Mouse (Mus musculus) lung, embryonic 15.5 days (tissue): ENCODE measurements at regions not wholly inside any gene's neighbourhood (a gene's known extent, or its start where the extent isn't known, plus 50 kb on each side); places are given as distances from the start of the nearest gene placed in this dataset.

ENCODE experiments used
- ATAC-seq: fragments of 200-750 bp; cut with Nextera tagmentation; 2 replicates; pipeline ENCODE4 v1.8.0; 2017; ENCODE audit warnings: moderate number of reproducible peaks, borderline replicate concordance; ENCODE audit not compliant: low FRiP score, low TSS enrichment; ENCODE audit errors: extremely low read depth
- H3K27ac ChIP-seq: fragments of 300-500 bp; sonication (generic); 2 replicates; pipeline ENCODE4 v1.5.1; 2015; ENCODE audit warnings: moderate library complexity, mild to moderate bottlenecking, inconsistent platforms
- H3K27me3 ChIP-seq: fragments of 300-500 bp; sonication (generic); 2 replicates; pipeline ENCODE4 v1.6.1; 2015; ENCODE audit warnings: inconsistent platforms
- H3K36me3 ChIP-seq: fragments of 300-500 bp; sonication (generic); 2 replicates; pipeline ENCODE4 v1.6.1; 2015; ENCODE audit warnings: inconsistent platforms
- H3K4me1 ChIP-seq: fragments of 300-500 bp; sonication (generic); 2 replicates; pipeline ENCODE4 v1.6.1; 2015; ENCODE audit warnings: inconsistent platforms
- H3K4me2 ChIP-seq: fragments of 300-500 bp; sonication (generic); 2 replicates; pipeline ENCODE4 v1.6.1; 2015; ENCODE audit warnings: inconsistent platforms, mild to moderate bottlenecking, moderate library complexity
- H3K4me3 ChIP-seq: fragments of 300-500 bp; sonication (generic); 2 replicates; pipeline ENCODE4 v1.5.1; 2015; ENCODE audit warnings: mild to moderate bottlenecking, inconsistent platforms
- H3K9ac ChIP-seq: fragments of 300-500 bp; sonication (generic); 2 replicates; pipeline ENCODE4 v1.6.1; 2015; ENCODE audit warnings: inconsistent platforms
- H3K9me3 ChIP-seq: fragments of 300-500 bp; sonication (generic); 2 replicates; pipeline ENCODE4 v1.6.1; 2016; ENCODE audit warnings: inconsistent platforms
- WGBS: fragments of 180-500 bp; shearing (Covaris S2); methylation state at CpG from one replicate; pipeline ENCODE4 v1.1.7; 2015; 5-methylcytosine and 5-hydroxymethylcytosine counted together

- 82% methylated on average over 8 of the region's 8 CpGs for whole genome bisulfite sequencing
- H3K4me2 ChIP-seq = no peak overlapping the region
- no peaks in the 10 kb centered on the region for H3K36me3 ChIP-seq
- no peaks in the 10 kb centered on the region for H3K4me1 ChIP-seq
- H3K27me3 ChIP-seq = no peaks in the 10 kb centered on the region
- no peak overlapping the region for H3K4me3 ChIP-seq
- no peak overlapping the region for H3K9ac ChIP-seq
- H3K9me3 ChIP-seq = no peaks in the 10 kb centered on the region
- H3K27ac ChIP-seq = no peak overlapping the region
- ATAC-seq = no peak
These were observed 441.8 kb upstream of the Tmem132c start for GRCm38 (mm10) chr5:126799698-126800279.

- no peaks in the 10 kb centered on the region for H3K36me3 ChIP-seq
- H3K27ac ChIP-seq = no peak overlapping the region
- H3K4me1 ChIP-seq = no peaks in the 10 kb centered on the region
- H3K4me3 ChIP-seq = no peak overlapping the region
- no peaks in the 10 kb centered on the region for H3K9me3 ChIP-seq
- no peaks in the 10 kb centered on the region for H3K27me3 ChIP-seq
- no peak overlapping the region for H3K4me2 ChIP-seq
- ATAC-seq = no peak
- no peak overlapping the region for H3K9ac ChIP-seq
These were observed 435.0 kb upstream of the Tmem132c start for GRCm38 (mm10) chr5:126806656-126807055.

DNA sequence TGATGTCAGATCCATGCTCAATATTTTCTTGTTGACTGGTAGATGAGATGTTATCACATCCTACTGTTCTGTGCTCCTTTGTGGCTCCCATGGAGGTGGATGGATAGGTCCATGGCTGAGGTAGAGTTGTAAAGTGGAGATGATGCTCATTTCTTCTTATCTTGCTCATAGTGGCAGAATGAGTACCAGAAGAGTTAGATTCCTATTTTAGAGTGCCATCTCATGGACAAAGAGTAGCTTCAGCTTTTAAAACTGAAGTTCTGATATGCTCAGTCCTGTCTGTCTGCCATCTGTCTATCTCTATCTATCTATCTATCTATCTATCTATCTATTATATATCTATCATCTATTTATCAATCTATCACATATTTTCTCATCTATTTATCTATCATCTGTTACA lies 425.5 kb upstream of the Tmem132c start:
- Histone ChIP-seq H3K27me3 (no peaks in the 10 kb centered on the region), H3K36me3 (no peaks in the 10 kb centered on the region), H3K9ac (no peak overlapping the region), H3K4me1 (no peaks in the 10 kb centered on the region), H3K27ac (no peak overlapping the region), H3K9me3 (no peaks in the 10 kb centered on the region), H3K4me3 (no peak overlapping the region), H3K4me2 (no peak overlapping the region)
- no peak for ATAC-seq

DNA sequence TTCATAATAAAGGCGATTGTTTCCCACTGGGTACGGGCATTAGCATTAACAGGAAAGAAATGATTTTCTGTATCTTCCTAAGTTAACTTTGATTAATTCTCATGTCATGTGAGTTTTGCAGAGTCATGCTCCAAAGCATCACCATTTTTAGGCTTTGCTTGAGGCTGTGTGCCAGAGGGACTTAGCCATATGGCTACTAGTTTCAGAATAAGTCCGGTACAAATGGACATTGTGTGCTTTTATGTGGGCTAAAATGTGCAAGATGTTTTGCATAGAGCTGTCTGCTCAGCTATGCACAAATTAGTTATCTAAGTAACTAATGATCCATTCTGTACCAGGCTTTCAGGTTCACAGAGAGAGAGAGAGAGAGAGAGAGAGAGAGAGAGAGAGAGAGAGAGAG lies 406.2 kb upstream of the Tmem132c start:
- no peaks in the 10 kb centered on the region for H3K4me1 ChIP-seq
- H3K36me3 ChIP-seq = no peaks in the 10 kb centered on the region
- H3K9me3 ChIP-seq = no peaks in the 10 kb centered on the region
- no peak for ATAC-seq
- H3K4me2 ChIP-seq = no peak overlapping the region
- no peaks in the 10 kb centered on the region for H3K27me3 ChIP-seq
- H3K9ac ChIP-seq = no peak overlapping the region
- H3K4me3 ChIP-seq = no peak overlapping the region
- H3K27ac ChIP-seq = no peak overlapping the region
- 88% methylated on average over 3 of the region's 3 CpGs for WGBS

- Histone ChIP-seq H3K4me3 (no peak overlapping the region), H3K4me1 (no peaks in the 10 kb centered on the region), H3K36me3 (no peaks in the 10 kb centered on the region), H3K27me3 (no peaks in the 10 kb centered on the region), H3K9me3 (no peaks in the 10 kb centered on the region), H3K27ac (no peak overlapping the region), H3K9ac (no peak overlapping the region), H3K4me2 (no peak overlapping the region)
- no peak for ATAC-seq
- WGBS = 57% methylated on average over 4 of the region's 4 CpGs
These were observed 399.0 kb upstream of the Tmem132c start for GRCm38 (mm10) chr5:126842606-126843005.

DNA sequence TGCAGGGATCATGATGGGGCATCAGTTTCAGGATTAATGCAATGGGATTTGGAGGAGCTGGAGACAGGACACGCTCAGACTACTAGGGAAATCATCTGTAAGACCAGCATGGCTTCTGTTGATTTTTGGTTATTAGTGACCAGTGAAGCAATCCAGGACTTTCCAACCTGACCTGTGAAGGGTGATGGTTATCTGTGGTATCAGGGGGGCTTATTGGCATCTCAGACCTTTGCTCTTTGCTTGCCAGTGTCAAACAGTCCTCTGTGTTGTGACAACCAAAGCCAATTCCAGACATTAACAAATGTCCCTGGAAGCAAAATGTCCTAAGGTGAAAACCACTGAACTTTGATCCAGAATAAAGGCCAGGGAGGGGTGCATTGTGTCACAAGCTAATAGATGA lies 379.5 kb upstream of the Tmem132c start:
- Histone ChIP-seq H3K4me3 (no peak overlapping the region), H3K4me2 (no peak overlapping the region), H3K27ac (no peak overlapping the region), H3K36me3 (no peaks in the 10 kb centered on the region), H3K9ac (no peak overlapping the region), H3K27me3 (no peaks in the 10 kb centered on the region), H3K9me3 (no peaks in the 10 kb centered on the region), H3K4me1 (no peaks in the 10 kb centered on the region)
- no peak for ATAC-seq
- 85% methylated on average over 1 of the region's 1 CpGs for WGBS

GRCm38 (mm10) chr5:126875842-126876241 lies 365.8 kb upstream of the Tmem132c start:
- no peaks in the 10 kb centered on the region for H3K9me3 ChIP-seq
- H3K27ac ChIP-seq = no peak overlapping the region
- no peaks in the 10 kb centered on the region for H3K36me3 ChIP-seq
- H3K27me3 ChIP-seq = no peaks in the 10 kb centered on the region
- no peak overlapping the region for H3K9ac ChIP-seq
- H3K4me1 ChIP-seq = no peaks in the 10 kb centered on the region
- 47% methylated on average over 1 of the region's 1 CpGs for WGBS
- no peak overlapping the region for H3K4me3 ChIP-seq
- no peak overlapping the region for H3K4me2 ChIP-seq
- ATAC-seq = no peak

DNA sequence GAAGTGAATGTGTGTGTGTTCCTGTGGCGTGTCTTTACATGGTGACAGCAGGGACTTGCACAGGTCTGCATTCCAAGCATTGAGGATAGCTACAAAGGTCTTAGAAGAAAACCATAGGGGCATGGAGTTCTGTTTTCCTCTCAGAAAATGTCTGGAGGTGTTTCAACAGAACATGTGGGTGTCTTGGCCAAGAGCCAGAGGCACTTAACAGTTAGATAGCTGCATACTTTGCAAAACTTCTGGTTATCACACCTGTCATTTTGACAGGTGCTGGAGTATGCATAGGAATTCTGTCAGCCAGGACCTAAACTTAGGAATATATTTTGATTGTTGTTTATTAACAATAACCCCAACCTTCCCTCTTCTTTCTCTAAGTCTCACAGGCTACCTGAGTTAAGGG lies 350.9 kb upstream of the Tmem132c start:
- Histone ChIP-seq H3K27me3 (no peaks in the 10 kb centered on the region), H3K27ac (no peak overlapping the region)

GRCm38 (mm10) chr5:126893063-126893462 lies 348.5 kb upstream of the Tmem132c start:
- no peaks in the 10 kb centered on the region for H3K4me1 ChIP-seq
- H3K27ac ChIP-seq = no peak overlapping the region
- ATAC-seq = no peak
- no peaks in the 10 kb centered on the region for H3K27me3 ChIP-seq
- H3K36me3 ChIP-seq = no peaks in the 10 kb centered on the region
- H3K4me3 ChIP-seq = no peak overlapping the region
- no peaks in the 10 kb centered on the region for H3K9me3 ChIP-seq
- WGBS = 93% methylated on average over 4 of the region's 4 CpGs
- no peak overlapping the region for H3K9ac ChIP-seq
- H3K4me2 ChIP-seq = no peak overlapping the region

More for the DNA sequence above, 350.9 kb upstream of the Tmem132c start:
- H3K4me3 ChIP-seq = no peak overlapping the region
- H3K36me3 ChIP-seq = no peaks in the 10 kb centered on the region
- WGBS = 56% methylated on average over 1 of the region's 1 CpGs
- H3K9ac ChIP-seq = no peak overlapping the region
- H3K4me2 ChIP-seq = no peak overlapping the region
- no peak for ATAC-seq
- no peaks in the 10 kb centered on the region for H3K4me1 ChIP-seq
- H3K9me3 ChIP-seq = no peaks in the 10 kb centered on the region

- Histone ChIP-seq H3K9me3 (no peaks in the 10 kb centered on the region), H3K9ac (no peak overlapping the region), H3K36me3 (no peaks in the 10 kb centered on the region), H3K4me1 (no peaks in the 10 kb centered on the region), H3K27me3 (no peaks in the 10 kb centered on the region), H3K4me3 (no peak overlapping the region), H3K27ac (no peak overlapping the region), H3K4me2 (no peak overlapping the region)
- no peak for ATAC-seq
- 81% methylated on average over 2 of the region's 2 CpGs for WGBS
These were observed 331.5 kb upstream of the Tmem132c start for GRCm38 (mm10) chr5:126910084-126910483.

DNA sequence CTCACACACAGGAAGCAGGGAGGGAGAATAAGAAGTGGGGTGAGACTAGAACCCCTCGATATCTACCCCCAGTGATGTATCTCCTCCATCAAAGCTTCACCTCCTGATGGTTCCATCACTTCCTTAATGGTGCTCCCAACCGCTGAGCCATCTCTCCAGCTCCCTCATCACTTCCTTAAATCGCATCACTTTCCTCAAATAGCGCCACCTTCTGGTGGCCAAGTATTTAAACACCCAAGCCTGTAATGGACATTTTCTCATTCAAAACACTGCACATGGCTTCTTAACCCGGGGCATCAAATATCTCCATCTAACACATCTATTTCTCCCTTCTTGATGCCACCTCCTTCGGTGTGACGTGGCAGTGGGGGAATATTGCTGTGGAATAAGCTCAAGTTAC lies 324.3 kb upstream of the Tmem132c start:
- Histone ChIP-seq H3K4me3 (no peak overlapping the region), H3K4me1 (no peaks in the 10 kb centered on the region), H3K27ac (no peak overlapping the region), H3K4me2 (no peak overlapping the region), H3K27me3 (no peaks in the 10 kb centered on the region), H3K36me3 (no peaks in the 10 kb centered on the region), H3K9ac (no peak overlapping the region), H3K9me3 (no peaks in the 10 kb centered on the region)
- ATAC-seq = no peak
- WGBS = 66% methylated on average over 7 of the region's 7 CpGs

- H3K4me2 ChIP-seq = no peak overlapping the region
- no peak overlapping the region for H3K4me3 ChIP-seq
- no peaks in the 10 kb centered on the region for H3K36me3 ChIP-seq
- no peaks in the 10 kb centered on the region for H3K9me3 ChIP-seq
- H3K4me1 ChIP-seq = no peaks in the 10 kb centered on the region
- no peak for ATAC-seq
- no peak overlapping the region for H3K27ac ChIP-seq
- 39% methylated on average over 2 of the region's 2 CpGs for WGBS
- no peaks in the 10 kb centered on the region for H3K27me3 ChIP-seq
- H3K9ac ChIP-seq = no peak overlapping the region
These were observed 308.1 kb upstream of the Tmem132c start for GRCm38 (mm10) chr5:126933466-126933865.

- Histone ChIP-seq H3K4me3 (no peak overlapping the region), H3K36me3 (no peaks in the 10 kb centered on the region), H3K9ac (no peak overlapping the region), H3K27ac (no peak overlapping the region), H3K4me1 (no peaks in the 10 kb centered on the region), H3K4me2 (no peak overlapping the region), H3K27me3 (no peaks in the 10 kb centered on the region), H3K9me3 (no peaks in the 10 kb centered on the region)
- ATAC-seq = peak; percentile 35; the same call in 1 of the 2 replicates
- 45% methylated on average over 7 of the region's 7 CpGs for WGBS
These were observed 296.7 kb upstream of the Tmem132c start for GRCm38 (mm10) chr5:126944861-126945260.
